Mouse (Mus musculus) MEL (cell line): Measurements from ENCODE around the gene Usmg5. TPM values are rescaled to one million over a fixed set of nuclear protein-coding genes. Genes with fewer than 3 reads are reported as not detected.

Source experiments
- DNase-seq: peaks from one replicate; pipeline ENCODE4 v3.0.0; 2011; ENCODE audit warnings: low read depth, low spot score
- H3K27ac ChIP-seq: 2 replicates; pipeline ENCODE4 v1.5.1; 2012; ENCODE audit warnings: low read depth, mild to moderate bottlenecking, control low read depth, low read length, moderate library complexity; ENCODE audit not compliant: control insufficient read depth
- H3K27me3 ChIP-seq, 2 experiments: fragments of 150-350 bp in 1 of 2; sonication (generic) in 1 of 2; 2 replicates each; pipeline ENCODE4 v1.6.1; 2012; ENCODE audit warnings: low read length in 2 of 2, mild to moderate bottlenecking in 2 of 2, improper control_type of control experiment in 1 of 2, moderate library complexity in 1 of 2; ENCODE audit not compliant: insufficient read depth in 2 of 2, control insufficient read depth in 1 of 2
- H3K36me3 ChIP-seq, 2 experiments: 2 replicates each; pipeline ENCODE4 v1.6.1; 2012 to 2014; ENCODE audit warnings: low read length in 2 of 2, improper control_type of control experiment in 1 of 2, inconsistent platforms in 1 of 2, mild to moderate bottlenecking in 1 of 2; ENCODE audit not compliant: insufficient read depth in 2 of 2, control insufficient read depth in 1 of 2
- H3K4me1 ChIP-seq, 2 experiments: fragments of 150-350 bp in 1 of 2; sonication (generic) in 1 of 2; 2 replicates each; pipeline ENCODE4 v1.6.1; 2012; ENCODE audit warnings: low read length in 2 of 2, improper control_type of control experiment in 1 of 2, mild to moderate bottlenecking in 1 of 2; ENCODE audit not compliant: insufficient read depth in 2 of 2, control insufficient read depth in 1 of 2
- H3K4me3 ChIP-seq, 2 experiments: fragments of 150-350 bp in 1 of 2; sonication (generic) in 1 of 2; 2 replicates each; pipeline ENCODE4 v1.5.1; 2012; ENCODE audit warnings: low read depth in 2 of 2, low read length in 2 of 2, mild to moderate bottlenecking in 2 of 2, moderate library complexity in 2 of 2, control low read depth in 1 of 2, improper control_type of control experiment in 1 of 2; ENCODE audit not compliant: control insufficient read depth in 1 of 2, insufficient read depth in 1 of 2
- H3K79me2 ChIP-seq: 2 replicates; pipeline ENCODE4 v1.6.1; 2012; ENCODE audit warnings: mild to moderate bottlenecking, low read length, moderate library complexity; ENCODE audit not compliant: control insufficient read depth, poor library complexity, insufficient read depth
- H3K9ac ChIP-seq: 2 replicates; pipeline ENCODE4 v1.6.1; 2012; ENCODE audit warnings: low read depth, mild to moderate bottlenecking, control low read depth, low read length, moderate library complexity; ENCODE audit not compliant: control insufficient read depth, poor library complexity, severe bottlenecking
- H3K9me3 ChIP-seq: fragments of 150-350 bp; sonication (generic); replicated peaks from 2 replicates; pipeline ENCODE4 v1.6.1; 2012; ENCODE audit warnings: mild to moderate bottlenecking, low read length, improper control_type of control experiment, moderate library complexity; ENCODE audit not compliant: insufficient read depth
- BHLHE40 ChIP-seq: IDR thresholded peaks from 2 replicates; pipeline ENCODE4 v1.6.1; 2012; ENCODE audit warnings: low read depth, mild to moderate bottlenecking, inconsistent platforms, low read length, improper control_type of control experiment, borderline replicate concordance
- CHD1 ChIP-seq: IDR thresholded peaks from 2 replicates; pipeline ENCODE4 v1.6.1; 2012; ENCODE audit warnings: low read depth, mild to moderate bottlenecking, inconsistent platforms, low read length, improper control_type of control experiment
- CTCF ChIP-seq, 3 experiments: IDR thresholded peaks in 2 of 3; conservative IDR thresholded peaks in 1 of 3; 2 replicates each; pipeline ENCODE4 v1.5.1; 2011 to 2012; ENCODE audit warnings: low read length in 3 of 3, low read depth in 2 of 3, mild to moderate bottlenecking in 2 of 3, improper control_type of control experiment in 1 of 3, inconsistent platforms in 1 of 3, mixed read lengths in 1 of 3, moderate library complexity in 1 of 3; ENCODE audit not compliant: control insufficient read depth in 1 of 3, insufficient read depth in 1 of 3, poor library complexity in 1 of 3, severe bottlenecking in 1 of 3
- E2F4 ChIP-seq: IDR thresholded peaks from 2 replicates; pipeline ENCODE4 v1.6.1; 2011; ENCODE audit warnings: low read depth, low read length, improper control_type of control experiment, borderline replicate concordance
- ELF1 ChIP-seq: IDR thresholded peaks from 2 replicates; pipeline ENCODE4 v1.6.1; 2014; ENCODE audit warnings: low read depth, mild to moderate bottlenecking, inconsistent platforms, low read length, improper control_type of control experiment, moderate library complexity
- ETS1 ChIP-seq: IDR thresholded peaks from 2 replicates; pipeline ENCODE4 v1.6.1; 2012; ENCODE audit warnings: low read depth, mild to moderate bottlenecking, inconsistent platforms, low read length, improper control_type of control experiment, moderate library complexity
- HCFC1 ChIP-seq: IDR thresholded peaks from 2 replicates; pipeline ENCODE4 v1.6.1; 2012; ENCODE audit warnings: low read depth, mild to moderate bottlenecking, inconsistent platforms, low read length, improper control_type of control experiment, moderate library complexity
- KAT2A ChIP-seq: conservative IDR thresholded peaks from 2 replicates; pipeline ENCODE4 v1.6.1; 2012; ENCODE audit warnings: low read depth, low read length, improper control_type of control experiment, inconsistent platforms
- MAX ChIP-seq: IDR thresholded peaks from 2 replicates; pipeline ENCODE4 v1.6.1; 2011; ENCODE audit warnings: low read length, improper control_type of control experiment
- MEF2A ChIP-seq: IDR thresholded peaks from 2 replicates; pipeline ENCODE4 v1.6.1; 2014; ENCODE audit warnings: low read depth, mild to moderate bottlenecking, inconsistent platforms, low read length, improper control_type of control experiment; ENCODE audit not compliant: poor library complexity, insufficient replicate concordance, severe bottlenecking; ENCODE audit errors: extremely low read depth
- MXI1 ChIP-seq: IDR thresholded peaks from 2 replicates; pipeline ENCODE4 v1.6.1; 2011; ENCODE audit warnings: mild to moderate bottlenecking, low read depth, low read length, improper control_type of control experiment
- MYC ChIP-seq: IDR thresholded peaks from 2 replicates; pipeline ENCODE4 v1.6.1; 2011; ENCODE audit warnings: low read depth, mild to moderate bottlenecking, low read length, improper control_type of control experiment, moderate library complexity
- NELFE ChIP-seq: IDR thresholded peaks from 2 replicates; pipeline ENCODE4 v1.6.1; 2011; ENCODE audit warnings: low read depth, low read length, improper control_type of control experiment
- NRF1 ChIP-seq: IDR thresholded peaks from 2 replicates; pipeline ENCODE4 v1.6.1; 2014; ENCODE audit warnings: low read depth, mild to moderate bottlenecking, inconsistent platforms, low read length, improper control_type of control experiment, moderate library complexity; ENCODE audit not compliant: poor library complexity, insufficient read depth, severe bottlenecking
- POLR2A ChIP-seq, 2 experiments: IDR thresholded peaks; 2 replicates each; pipeline ENCODE4 v1.6.1; 2011 to 2012; ENCODE audit warnings: low read length in 2 of 2, mild to moderate bottlenecking in 2 of 2, control low read depth in 1 of 2, improper control_type of control experiment in 1 of 2, low read depth in 1 of 2, moderate library complexity in 1 of 2; ENCODE audit not compliant: control insufficient read depth in 1 of 2, insufficient read depth in 1 of 2, poor library complexity in 1 of 2
- POLR2AphosphoS5 ChIP-seq: IDR thresholded peaks from 2 replicates; pipeline ENCODE4 v1.6.1; 2012; ENCODE audit warnings: low read depth, borderline replicate concordance, mild to moderate bottlenecking, inconsistent platforms, low read length, moderate library complexity, mixed read lengths
- SIN3A ChIP-seq: IDR thresholded peaks from 2 replicates; pipeline ENCODE4 v1.6.1; 2012; ENCODE audit warnings: low read length, improper control_type of control experiment, inconsistent platforms
- TBP ChIP-seq: IDR thresholded peaks from 2 replicates; pipeline ENCODE4 v1.8.0; 2011; ENCODE audit warnings: low read depth, low read length, improper control_type of control experiment
- TCF12 ChIP-seq: IDR thresholded peaks from 2 replicates; pipeline ENCODE4 v1.6.1; 2014; ENCODE audit warnings: low read depth, mild to moderate bottlenecking, inconsistent platforms, low read length, improper control_type of control experiment, moderate library complexity
- UBTF ChIP-seq: IDR thresholded peaks from 2 replicates; pipeline ENCODE4 v1.6.1; 2012; ENCODE audit warnings: low read depth, mild to moderate bottlenecking, inconsistent platforms, low read length, improper control_type of control experiment, moderate library complexity, borderline replicate concordance; ENCODE audit not compliant: insufficient read depth
- USF1 ChIP-seq: IDR thresholded peaks from 2 replicates; pipeline ENCODE4 v1.6.1; 2014; ENCODE audit warnings: low read depth, mild to moderate bottlenecking, inconsistent platforms, low read length, improper control_type of control experiment, moderate library complexity
- USF2 ChIP-seq, 2 experiments: IDR thresholded peaks; 2 replicates each; pipeline ENCODE4 v1.6.1; 2011 to 2012; ENCODE audit warnings: improper control_type of control experiment in 2 of 2, low read length in 2 of 2, borderline replicate concordance in 1 of 2, inconsistent platforms in 1 of 2, low read depth in 1 of 2, mild to moderate bottlenecking in 1 of 2; ENCODE audit not compliant: insufficient read depth in 1 of 2
- ZC3H11A ChIP-seq: IDR thresholded peaks from 2 replicates; pipeline ENCODE4 v1.6.1; 2012; ENCODE audit warnings: low read depth, mild to moderate bottlenecking, inconsistent platforms, low read length, improper control_type of control experiment
- ZMIZ1 ChIP-seq: IDR thresholded peaks from 2 replicates; pipeline ENCODE4 v1.6.1; 2012; ENCODE audit warnings: low read depth, mild to moderate bottlenecking, inconsistent platforms, low read length, improper control_type of control experiment, moderate library complexity
- polyA plus RNA-seq, 2 experiments: library from polyadenylated mRNA; stranded (reverse) in 1 of 2; unstranded in 1 of 2; fragments of >175 nt in 1 of 2; fragments of >200 nt in 1 of 2; gene quantifications; 2 replicates each; pipeline versions ENCODE4 v1.2.1 to v1.2.4; 2012; ENCODE audit warnings: low replicate concordance in 2 of 2, low read depth in 1 of 2; ENCODE audit not compliant: insufficient read length in 2 of 2, insufficient read depth in 1 of 2, missing spikeins in 1 of 2
- total RNA-seq: library from RNA; depleted of rRNA; stranded (reverse); fragments of 300-350 nt; gene quantifications from 2 replicates; pipeline ENCODE4 v1.2.3, GENCODE M21; 2012

Gene Usmg5
- total and polyA plus RNA-seq, 3 experiments, result 745 to 750 TPM; not detected in 1

DNA sequence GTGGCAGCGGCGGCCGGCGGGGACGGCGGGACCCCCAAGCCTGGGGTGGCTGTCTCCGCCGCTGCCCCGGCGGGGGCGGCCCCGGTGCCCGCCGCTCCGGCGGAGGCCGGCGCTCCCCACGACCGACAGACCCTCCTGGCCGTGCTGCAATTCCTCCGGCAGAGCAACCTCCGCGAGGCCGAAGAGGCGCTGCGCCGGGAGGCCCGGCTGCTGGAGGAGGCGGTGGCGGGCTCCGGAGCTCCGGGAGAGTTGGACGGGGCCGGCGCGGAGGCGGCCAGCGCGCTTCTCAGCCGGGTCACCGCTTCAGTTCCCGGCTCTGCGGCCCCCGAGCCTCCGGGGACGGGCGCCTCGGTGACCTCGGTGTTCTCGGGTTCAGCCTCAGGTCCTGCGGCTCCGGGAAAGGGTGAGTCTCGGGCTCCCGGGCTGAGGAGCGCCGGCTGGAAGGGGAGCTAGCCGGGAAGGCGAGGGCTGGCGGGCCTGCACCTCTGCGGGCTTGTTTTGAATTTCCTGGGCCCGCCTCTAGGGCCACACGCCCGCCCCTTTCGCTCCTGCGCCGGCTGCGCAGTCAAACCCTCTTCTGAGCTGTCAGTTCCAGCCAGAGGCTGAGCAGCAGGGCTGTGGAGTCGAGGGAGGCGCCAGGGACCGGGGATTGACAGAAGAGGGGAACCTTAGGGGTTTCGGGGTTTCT is 22.4 kb downstream of the Usmg5 start:
- Histone ChIP-seq H3K9me3 (no peaks in the 10 kb centered on the region), H3K27me3 (no peaks in the 10 kb centered on the region), H3K9ac (peak overlapping the region; percentile 92), H3K27ac (peak overlapping the region; percentile 68), H3K79me2 (peaks cover 25% of the 10 kb centered on the region), H3K36me3 (peaks cover 14 to 24% of the 10 kb centered on the region in 2 experiments), H3K4me3 (peak overlapping the region; percentile 79 to 91), H3K4me1 (peaks cover 5 to 16% of the 10 kb centered on the region in 2 experiments)
- TF ChIP-seq UBTF (peak; percentile 98), HCFC1 (peak; percentile 75), TCF12 (peak; percentile 60), CTCF (IDR thresholded peaks at IDR 0.05 in 2 of 3, conservative IDR thresholded peaks at IDR 0.05 in 1 of 3; ENCODE audit: control insufficient read depth in 1 of 3, insufficient read depth in 1 of 3, low read depth in 2 of 3, low read length in 3 of 3, poor library complexity in 1 of 3, severe bottlenecking in 1 of 3) (no peak), TBP (peak; percentile 85), ETS1 (no peak), CHD1 (peak; percentile 95; the same call in 1 of the 2 replicates), MAX (no peak), ELF1 (0 out of 2 replicates have a peak, but pooled peaks have one; percentile 40), MYC (peak; percentile 21; the same call in 1 of the 2 replicates), NRF1 (peak; percentile 79), ZMIZ1 (peak; percentile 84), NELFE (peak; percentile 57), POLR2AphosphoS5 (no peak), USF2 (IDR thresholded peaks at IDR 0.05; ENCODE audit: borderline replicate concordance in 1 of 2, insufficient read depth in 1 of 2, low read depth in 1 of 2, low read length in 2 of 2) (no peak), E2F4 (no peak), MXI1 (peak; percentile 94), SIN3A (peak; percentile 95), BHLHE40 (no peak), USF1 (0 out of 2 replicates have a peak, but pooled peaks have one; percentile 14), KAT2A (no peak), MEF2A (no peak), POLR2A (IDR thresholded peaks at IDR 0.05; ENCODE audit: control insufficient read depth in 1 of 2, insufficient read depth in 1 of 2, low read depth in 1 of 2, low read length in 2 of 2, poor library complexity in 1 of 2) (peak in 1 of 2 experiments; percentile 44; a peak in 2 of 4 replicates), ZC3H11A (no peak)
- peak; percentile 96 for DNase-seq
